Mouse (Mus musculus): ENCODE measurements at regions not wholly inside any gene's neighbourhood (a gene's known extent, or its start where the extent isn't known, plus 50 kb on each side); places are given as distances from the start of the nearest gene placed in this dataset.

DNA sequence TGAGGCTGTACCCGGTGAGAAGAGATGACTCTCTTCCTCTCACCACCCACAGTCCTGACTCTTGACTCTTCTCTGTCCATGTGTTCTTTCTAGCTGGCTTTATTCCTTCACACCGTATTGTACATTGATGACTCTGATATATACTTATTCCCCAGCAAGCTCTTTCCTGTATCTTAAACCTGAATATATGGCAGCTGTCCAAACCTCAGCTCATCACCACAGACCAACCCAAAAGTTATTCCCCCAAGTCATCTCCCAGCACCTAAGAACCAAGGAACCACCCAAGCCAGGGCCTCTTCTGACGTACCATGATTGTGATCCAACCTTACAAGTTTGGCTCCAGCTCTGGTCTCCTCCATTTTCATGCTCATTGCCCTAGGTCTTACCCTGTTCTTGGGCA, 99.1 kb upstream of the Prdm1 start:
- no peak for DNase-seq
- WGBS = 89% methylated on average over 3 of the region's 3 CpGs
- H3K4me1 ChIP-seq (ENCODE audit: control insufficient read depth, insufficient read depth, low read length) = no peaks in the 10 kb centered on the region
- no peaks in the 10 kb centered on the region for H3K36me3 ChIP-seq (ENCODE audit: control insufficient read depth, insufficient read depth, low read length)
- no peak overlapping the region for H3K9ac ChIP-seq (replicated peaks; ENCODE audit: low read length)
- no peak overlapping the region for H3K4me3 ChIP-seq (replicated peaks; ENCODE audit: low read depth, low read length)
- no peak overlapping the region for H3K4me2 ChIP-seq (ENCODE audit: low read length)
- no peak overlapping the region for H3K27ac ChIP-seq (replicated peaks; ENCODE audit: low read depth, low read length)
- no peaks in the 10 kb centered on the region for H3K27me3 ChIP-seq (ENCODE audit: control insufficient read depth, insufficient read depth, low read length)
- H3K9me3 ChIP-seq (ENCODE audit: control insufficient read depth, low read length) = no peaks in the 10 kb centered on the region
- no peak for ATAC-seq (ENCODE audit: low FRiP score, low TSS enrichment)

DNA sequence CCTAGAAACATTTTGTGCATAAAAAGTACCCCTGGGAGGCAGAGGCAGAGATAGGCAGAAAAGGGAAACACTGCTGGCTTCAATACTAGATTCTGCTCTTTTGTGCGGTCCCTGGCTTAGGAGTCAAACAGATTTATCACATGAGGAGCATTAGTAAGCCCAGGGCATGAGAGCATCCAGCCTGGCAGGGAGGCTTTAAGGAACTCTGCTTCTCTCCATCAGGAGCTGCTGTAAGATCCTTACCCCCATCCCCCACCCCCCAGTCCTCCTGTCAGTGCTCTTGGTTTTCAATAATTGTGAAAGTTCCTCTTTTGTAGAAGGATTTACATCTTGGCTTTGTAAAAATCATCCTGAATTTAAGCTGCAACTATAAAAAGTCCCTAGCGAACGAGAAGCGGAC, 97.2 kb upstream of the Prdm1 start:
- H3K27ac ChIP-seq (replicated peaks; ENCODE audit: low read depth, low read length) = no peak overlapping the region
- no peaks in the 10 kb centered on the region for H3K36me3 ChIP-seq (ENCODE audit: control insufficient read depth, insufficient read depth, low read length)
- H3K4me2 ChIP-seq (ENCODE audit: low read length) = no peak overlapping the region
- no peaks in the 10 kb centered on the region for H3K4me1 ChIP-seq (ENCODE audit: control insufficient read depth, insufficient read depth, low read length)
- WGBS = 39% methylated on average over 4 of the region's 4 CpGs
- no peak overlapping the region for H3K4me3 ChIP-seq (replicated peaks; ENCODE audit: low read depth, low read length)
- no peak overlapping the region for H3K9ac ChIP-seq (replicated peaks; ENCODE audit: low read length)
- ATAC-seq (ENCODE audit: low FRiP score, low TSS enrichment) (no peak), DNase-seq (peak; percentile 34)
- H3K27me3 ChIP-seq (ENCODE audit: control insufficient read depth, insufficient read depth, low read length) = no peaks in the 10 kb centered on the region
- H3K9me3 ChIP-seq (ENCODE audit: control insufficient read depth, low read length) = no peaks in the 10 kb centered on the region

DNA sequence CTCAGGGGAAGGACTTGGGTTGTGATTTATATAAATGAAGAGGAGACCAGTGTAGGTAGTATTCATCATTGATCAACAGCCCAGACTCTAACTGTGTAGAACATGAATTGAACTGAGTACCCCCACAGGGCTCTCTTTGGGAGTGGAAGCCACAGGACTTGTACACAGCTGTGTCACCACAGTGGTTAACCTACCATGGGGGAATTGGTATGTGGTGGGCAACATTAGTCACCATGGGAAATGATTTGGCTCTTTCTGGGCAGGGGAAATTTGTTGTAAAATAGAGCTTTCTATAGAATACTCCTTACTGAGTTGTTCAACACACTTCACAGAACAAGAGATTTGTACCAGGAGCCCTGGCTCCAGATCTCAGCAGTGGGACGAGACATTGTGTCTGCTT, 87.3 kb upstream of the Prdm1 start:
- WGBS = 77% methylated on average over 1 of the region's 1 CpGs
- Histone ChIP-seq H3K27me3 (ENCODE audit: control insufficient read depth, insufficient read depth, low read length) (no peaks in the 10 kb centered on the region), H3K4me1 (ENCODE audit: control insufficient read depth, insufficient read depth, low read length) (no peaks in the 10 kb centered on the region), H3K9ac (replicated peaks; ENCODE audit: low read length) (no peak overlapping the region), H3K27ac (replicated peaks; ENCODE audit: low read depth, low read length) (no peak overlapping the region), H3K36me3 (ENCODE audit: control insufficient read depth, insufficient read depth, low read length) (no peaks in the 10 kb centered on the region), H3K9me3 (ENCODE audit: control insufficient read depth, low read length) (no peaks in the 10 kb centered on the region), H3K4me2 (ENCODE audit: low read length) (no peak overlapping the region), H3K4me3 (replicated peaks; ENCODE audit: low read depth, low read length) (no peak overlapping the region)
- no peak for ATAC-seq (ENCODE audit: low FRiP score, low TSS enrichment)
- no peak for DNase-seq

DNA sequence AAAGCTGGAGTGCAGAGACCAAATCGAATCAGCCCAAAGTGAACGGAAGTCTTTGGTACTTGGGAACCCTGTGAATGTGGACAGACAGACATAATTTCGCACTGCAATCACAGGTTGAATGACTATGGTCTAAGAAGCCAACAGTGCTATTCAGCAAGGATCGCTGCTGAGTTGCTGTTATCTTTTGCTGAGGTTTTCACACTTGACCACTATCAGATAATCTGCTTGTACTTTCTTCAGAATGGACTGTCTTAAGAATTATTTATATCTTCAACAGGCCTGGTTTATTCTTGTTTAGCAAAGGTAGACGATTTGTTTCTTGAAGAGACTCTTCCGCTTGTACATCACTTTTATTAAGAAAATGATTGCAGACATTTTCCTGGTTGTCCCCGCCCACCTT, 84.3 kb upstream of the Prdm1 start:
- DNase-seq = no peak
- no peak for ATAC-seq (ENCODE audit: low FRiP score, low TSS enrichment)
- no peak overlapping the region for H3K4me3 ChIP-seq (replicated peaks; ENCODE audit: low read depth, low read length)
- H3K4me1 ChIP-seq (ENCODE audit: control insufficient read depth, insufficient read depth, low read length) = no peaks in the 10 kb centered on the region
- no peak overlapping the region for H3K4me2 ChIP-seq (ENCODE audit: low read length)
- H3K36me3 ChIP-seq (ENCODE audit: control insufficient read depth, insufficient read depth, low read length) = no peaks in the 10 kb centered on the region
- 92% methylated on average over 7 of the region's 7 CpGs for WGBS
- no peak overlapping the region for H3K9ac ChIP-seq (replicated peaks; ENCODE audit: low read length)
- H3K27ac ChIP-seq (replicated peaks; ENCODE audit: low read depth, low read length) = no peak overlapping the region
- no peaks in the 10 kb centered on the region for H3K27me3 ChIP-seq (ENCODE audit: control insufficient read depth, insufficient read depth, low read length)
- H3K9me3 ChIP-seq (ENCODE audit: control insufficient read depth, low read length) = no peaks in the 10 kb centered on the region

DNA sequence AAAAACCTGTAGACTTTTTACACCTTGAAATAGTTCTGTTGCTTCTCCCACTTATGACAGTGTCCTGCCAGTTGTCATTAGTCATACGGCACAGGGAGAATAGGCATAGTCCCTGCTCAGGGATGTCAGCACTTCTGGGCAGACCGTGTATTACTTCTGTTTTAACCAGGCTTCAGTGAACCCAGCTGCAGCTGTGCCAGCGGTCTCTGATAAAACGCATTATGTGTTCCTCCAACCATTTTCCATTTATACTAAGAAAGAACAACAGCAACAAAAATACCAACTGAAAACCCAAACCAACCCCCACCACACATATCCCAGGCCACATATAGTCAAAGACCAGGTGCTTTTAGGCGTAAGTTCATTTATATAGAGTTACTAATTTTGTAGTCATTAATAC, 83.1 kb upstream of the Prdm1 start:
- Histone ChIP-seq H3K4me3 (replicated peaks; ENCODE audit: low read depth, low read length) (no peak overlapping the region), H3K36me3 (ENCODE audit: control insufficient read depth, insufficient read depth, low read length) (no peaks in the 10 kb centered on the region), H3K27ac (replicated peaks; ENCODE audit: low read depth, low read length) (no peak overlapping the region), H3K9me3 (ENCODE audit: control insufficient read depth, low read length) (no peaks in the 10 kb centered on the region), H3K4me1 (ENCODE audit: control insufficient read depth, insufficient read depth, low read length) (no peaks in the 10 kb centered on the region), H3K4me2 (ENCODE audit: low read length) (no peak overlapping the region), H3K9ac (replicated peaks; ENCODE audit: low read length) (no peak overlapping the region), H3K27me3 (ENCODE audit: control insufficient read depth, insufficient read depth, low read length) (no peaks in the 10 kb centered on the region)
- WGBS = 89% methylated on average over 5 of the region's 5 CpGs
- DNase-seq = no peak
- ATAC-seq (ENCODE audit: low FRiP score, low TSS enrichment) = no peak

DNA sequence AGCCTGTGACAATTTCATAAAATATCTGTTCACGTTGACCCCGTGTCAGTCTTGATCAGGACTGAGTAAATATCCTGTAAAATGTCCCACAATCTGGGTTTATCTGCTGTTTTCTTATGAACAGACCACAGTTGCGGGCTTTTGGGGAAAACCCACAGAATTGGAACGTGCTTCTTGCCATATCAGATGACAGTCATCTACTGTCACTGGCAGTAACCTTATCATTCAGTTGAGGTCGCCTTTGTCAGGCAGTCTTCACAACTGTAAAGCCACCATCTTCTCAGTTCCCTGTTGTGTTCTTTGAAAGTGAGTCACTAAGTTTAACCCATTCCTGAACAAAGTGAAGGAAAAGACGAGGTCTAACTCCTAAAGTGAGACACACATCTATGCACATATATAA, 80.9 kb upstream of the Prdm1 start:
- H3K9me3 ChIP-seq (ENCODE audit: control insufficient read depth, low read length) = no peaks in the 10 kb centered on the region
- H3K4me1 ChIP-seq (ENCODE audit: control insufficient read depth, insufficient read depth, low read length) = no peaks in the 10 kb centered on the region
- no peak overlapping the region for H3K27ac ChIP-seq (replicated peaks; ENCODE audit: low read depth, low read length)
- no peak overlapping the region for H3K4me3 ChIP-seq (replicated peaks; ENCODE audit: low read depth, low read length)
- H3K36me3 ChIP-seq (ENCODE audit: control insufficient read depth, insufficient read depth, low read length) = no peaks in the 10 kb centered on the region
- ATAC-seq (ENCODE audit: low FRiP score, low TSS enrichment) (no peak), DNase-seq (no peak)
- H3K4me2 ChIP-seq (ENCODE audit: low read length) = no peak overlapping the region
- no peaks in the 10 kb centered on the region for H3K27me3 ChIP-seq (ENCODE audit: control insufficient read depth, insufficient read depth, low read length)
- no peak overlapping the region for H3K9ac ChIP-seq (replicated peaks; ENCODE audit: low read length)
- 82% methylated on average over 6 of the region's 6 CpGs for WGBS

DNA sequence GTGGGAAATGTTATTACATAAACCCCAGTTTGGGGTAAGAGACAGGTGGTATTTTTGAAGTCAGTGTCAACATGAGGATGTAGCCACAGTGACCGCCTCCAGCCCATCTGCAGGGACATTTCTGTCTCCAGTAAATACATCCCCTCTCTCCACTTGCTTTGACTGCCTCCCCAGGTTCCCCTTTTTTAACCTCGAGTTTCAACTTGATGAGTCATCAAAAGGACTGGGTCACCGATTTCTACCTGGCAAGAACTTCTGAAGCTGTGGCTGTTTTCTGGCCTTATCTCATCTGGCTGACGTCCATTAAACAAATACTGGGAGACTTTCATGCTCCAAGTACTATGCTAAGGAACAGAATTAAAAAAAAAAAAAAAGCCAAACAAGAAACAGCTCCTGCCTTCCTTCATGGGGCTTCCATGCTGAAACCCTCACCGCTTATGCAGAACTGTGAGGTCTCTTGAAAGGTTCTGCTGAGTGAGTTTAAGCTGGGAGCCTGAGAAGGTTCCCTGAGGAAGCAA, 79.1 kb upstream of the Prdm1 start:
- Histone ChIP-seq H3K27ac (replicated peaks; ENCODE audit: low read depth, low read length) (no peak overlapping the region), H3K4me2 (ENCODE audit: low read length) (no peak overlapping the region), H3K36me3 (ENCODE audit: control insufficient read depth, insufficient read depth, low read length) (no peaks in the 10 kb centered on the region), H3K4me1 (ENCODE audit: control insufficient read depth, insufficient read depth, low read length) (no peaks in the 10 kb centered on the region), H3K27me3 (ENCODE audit: control insufficient read depth, insufficient read depth, low read length) (no peaks in the 10 kb centered on the region), H3K9ac (replicated peaks; ENCODE audit: low read length) (no peak overlapping the region), H3K4me3 (replicated peaks; ENCODE audit: low read depth, low read length) (no peak overlapping the region), H3K9me3 (ENCODE audit: control insufficient read depth, low read length) (no peaks in the 10 kb centered on the region)
- no peak for ATAC-seq (ENCODE audit: low FRiP score, low TSS enrichment)
- 85% methylated on average over 5 of the region's 5 CpGs for whole genome bisulfite sequencing
- no peak for DNase-seq

DNA sequence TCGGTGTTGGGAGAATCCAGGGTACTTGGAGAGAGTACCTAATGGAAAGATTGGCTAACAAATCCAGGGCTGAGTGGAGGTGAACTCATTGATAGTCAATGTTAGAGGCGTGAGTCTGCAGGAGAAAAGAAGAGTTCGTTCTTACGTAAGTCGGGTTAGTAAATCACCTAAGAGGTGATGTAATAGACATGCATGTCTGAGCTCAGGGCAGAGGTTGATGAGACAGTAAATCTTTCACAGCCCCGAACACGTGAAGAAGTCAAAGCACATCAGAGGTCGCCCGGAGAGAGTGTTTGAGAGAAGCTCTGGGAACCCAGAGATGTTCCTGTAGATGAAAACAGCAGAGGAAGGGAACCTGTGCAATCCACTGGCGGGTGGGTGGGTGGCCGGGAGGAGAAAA, 76.2 kb upstream of the Prdm1 start:
- no peaks in the 10 kb centered on the region for H3K9me3 ChIP-seq (ENCODE audit: control insufficient read depth, low read length)
- H3K9ac ChIP-seq (replicated peaks; ENCODE audit: low read length) = no peak overlapping the region
- ATAC-seq (ENCODE audit: low FRiP score, low TSS enrichment) = no peak
- H3K36me3 ChIP-seq (ENCODE audit: control insufficient read depth, insufficient read depth, low read length) = no peaks in the 10 kb centered on the region
- H3K27ac ChIP-seq (replicated peaks; ENCODE audit: low read depth, low read length) = no peak overlapping the region
- no peaks in the 10 kb centered on the region for H3K27me3 ChIP-seq (ENCODE audit: control insufficient read depth, insufficient read depth, low read length)
- H3K4me3 ChIP-seq (replicated peaks; ENCODE audit: low read depth, low read length) = no peak overlapping the region
- H3K4me1 ChIP-seq (ENCODE audit: control insufficient read depth, insufficient read depth, low read length) = no peaks in the 10 kb centered on the region
- DNase-seq = no peak
- H3K4me2 ChIP-seq (ENCODE audit: low read length) = no peak overlapping the region
- WGBS = 94% methylated on average over 11 of the region's 11 CpGs

DNA sequence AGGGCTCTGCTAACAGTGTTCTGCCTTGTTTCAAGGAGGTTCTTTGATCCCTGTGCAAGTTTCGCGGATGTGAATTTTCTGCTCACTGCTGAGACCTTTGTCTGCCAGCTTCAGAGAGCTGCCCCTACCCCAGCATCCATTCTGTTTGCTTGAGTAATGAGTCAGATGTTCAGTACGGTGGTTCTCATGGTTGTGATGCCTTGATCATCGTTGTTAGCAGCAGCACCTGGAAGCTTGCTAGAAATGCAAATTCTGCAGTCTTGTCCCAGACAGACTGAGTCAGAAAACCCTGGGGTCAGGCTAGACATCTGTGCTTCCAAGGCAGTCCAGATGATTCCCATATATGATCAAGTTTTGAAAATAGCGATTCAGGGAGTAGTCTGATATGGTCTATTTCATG, 75.2 kb upstream of the Prdm1 start:
- H3K27ac ChIP-seq (replicated peaks; ENCODE audit: low read depth, low read length) = no peak overlapping the region
- no peak for DNase-seq
- no peaks in the 10 kb centered on the region for H3K36me3 ChIP-seq (ENCODE audit: control insufficient read depth, insufficient read depth, low read length)
- 77% methylated on average over 5 of the region's 5 CpGs for WGBS
- no peak overlapping the region for H3K4me3 ChIP-seq (replicated peaks; ENCODE audit: low read depth, low read length)
- no peaks in the 10 kb centered on the region for H3K9me3 ChIP-seq (ENCODE audit: control insufficient read depth, low read length)
- no peak overlapping the region for H3K4me2 ChIP-seq (ENCODE audit: low read length)
- no peak overlapping the region for H3K9ac ChIP-seq (replicated peaks; ENCODE audit: low read length)
- no peaks in the 10 kb centered on the region for H3K27me3 ChIP-seq (ENCODE audit: control insufficient read depth, insufficient read depth, low read length)
- no peaks in the 10 kb centered on the region for H3K4me1 ChIP-seq (ENCODE audit: control insufficient read depth, insufficient read depth, low read length)
- ATAC-seq (ENCODE audit: low FRiP score, low TSS enrichment) = no peak
